Mouse (Mus musculus): Measurements from ENCODE around the gene Zfp526.
A peak's percentile ranks its signal among the peaks of the same experiment; 100 is the strongest.
"Not testable (repeated sequence)": the region's sequence is repeated elsewhere in the genome, so short reads cannot be mapped to it uniquely, and the experiment has no call there.

Zfp526 gene

GRCm38 (mm10) chr7:25243361-25243760 is 22.1 kb downstream of the Zfp526 start:
- no peak for DNase-seq

DNA sequence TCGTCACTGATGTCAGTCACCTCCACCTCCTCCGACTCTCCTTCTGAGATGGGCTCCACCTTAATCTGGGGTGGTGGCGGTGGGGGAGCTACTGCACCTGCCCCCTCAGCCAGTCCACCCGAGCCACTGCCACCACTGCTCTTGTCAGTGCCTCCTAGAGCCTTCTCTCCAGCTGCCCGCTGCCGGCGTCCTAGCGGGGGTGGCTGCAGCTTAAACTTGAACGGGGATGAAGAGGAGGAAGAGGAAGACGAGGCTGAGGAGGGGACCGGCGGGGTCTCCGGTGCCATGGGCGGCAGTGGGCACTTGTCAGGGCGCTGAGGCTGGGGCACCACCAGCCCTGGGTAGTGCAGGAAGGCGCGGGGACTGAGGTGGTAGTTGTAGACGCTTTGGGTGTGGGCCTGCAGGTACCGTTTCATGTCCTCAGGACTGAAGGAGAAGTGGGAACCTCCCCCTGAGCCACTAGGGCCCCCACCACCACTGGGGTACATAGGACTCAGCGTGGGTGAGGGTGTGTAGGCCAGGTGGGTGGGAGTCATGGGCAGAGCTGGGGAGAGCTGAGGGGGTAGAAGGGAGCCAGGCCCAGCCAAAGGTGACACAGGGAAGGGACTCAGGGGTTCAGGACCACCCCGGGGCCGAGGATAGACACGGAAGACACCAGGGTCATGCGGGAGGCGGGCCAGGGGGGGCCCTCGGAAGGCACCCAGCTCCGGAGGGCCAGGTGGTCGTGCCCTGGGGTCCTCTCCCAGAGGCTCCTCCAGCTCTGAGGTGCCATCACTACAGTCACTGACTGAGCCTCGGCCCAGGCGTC is 23.5 kb downstream of the Zfp526 start:
- no peak for DNase-seq

DNA sequence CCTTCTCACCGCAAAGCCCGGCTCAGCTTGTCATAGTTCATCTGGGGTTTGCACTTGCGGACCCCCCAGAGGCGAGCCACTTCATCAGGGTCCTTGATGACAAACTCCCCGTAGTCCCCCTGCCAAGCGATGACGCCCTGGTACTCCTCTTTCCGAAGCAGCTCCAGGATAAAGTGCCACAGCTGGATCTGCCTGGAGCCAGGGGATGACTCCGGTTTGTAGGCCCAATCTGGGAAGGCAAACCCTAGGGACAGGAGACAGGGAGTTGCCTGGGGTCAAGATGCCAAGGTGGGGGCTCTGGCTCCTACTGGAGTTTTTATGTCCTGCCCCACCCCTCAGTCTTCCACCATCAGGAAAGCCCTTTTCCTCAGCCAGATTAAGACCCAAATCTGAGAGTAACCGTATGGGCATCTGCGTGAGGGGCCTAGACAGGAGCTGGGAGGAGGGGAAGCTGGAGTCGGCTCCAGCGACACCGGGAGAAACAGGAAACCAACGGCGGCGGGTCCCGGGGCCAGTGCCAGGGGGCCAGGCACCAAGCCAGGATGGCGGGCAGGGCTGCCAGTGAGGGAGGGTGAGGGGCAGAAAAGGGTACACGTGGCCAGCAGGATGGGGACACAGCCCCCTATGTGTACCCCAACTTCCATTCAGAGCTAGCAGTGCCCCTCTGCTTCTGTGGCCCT is 25.0 kb downstream of the Zfp526 start:
- DNase-seq: no peak

DNA sequence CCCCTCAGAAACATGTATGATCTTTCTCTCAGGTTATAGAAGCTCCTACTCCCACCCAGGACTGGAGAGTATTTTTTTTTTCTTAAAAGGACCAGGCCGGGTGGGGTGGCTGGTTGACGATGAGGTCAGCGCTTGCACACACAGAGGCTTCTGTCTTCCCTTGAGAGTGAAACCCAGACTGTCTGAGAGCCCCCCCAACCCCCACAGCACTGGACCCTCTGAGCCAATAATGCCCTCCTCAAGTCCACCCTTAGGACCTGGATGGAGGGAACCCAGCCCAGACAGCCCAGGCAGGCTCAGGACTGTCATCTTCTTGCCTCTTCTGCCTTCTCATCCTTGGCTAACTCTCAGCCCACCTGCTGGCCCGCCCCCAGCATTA is 25.5 kb downstream of the Zfp526 start:
- DNase-seq: no peak

DNA sequence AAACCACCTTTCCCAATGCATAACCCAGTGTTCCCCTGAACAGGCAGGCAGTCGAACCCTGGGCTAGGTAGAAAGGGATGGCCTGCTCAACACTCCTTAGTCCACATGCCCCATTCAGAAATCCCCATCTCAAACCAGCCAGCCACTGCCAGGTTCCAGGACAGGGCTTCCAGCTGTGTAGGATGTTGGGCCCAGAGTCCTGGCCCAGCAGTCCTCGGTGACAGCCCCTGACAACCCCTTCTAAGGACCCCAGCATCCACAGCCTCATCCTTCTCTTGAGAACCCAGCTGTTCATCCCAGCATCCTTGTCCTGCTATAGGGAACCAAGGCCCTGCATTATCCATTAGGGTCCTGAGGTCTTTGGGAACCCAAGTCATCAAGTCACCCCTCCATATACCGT is 26.3 kb downstream of the Zfp526 start:
- DNase-seq: no peak

GRCm38 (mm10) chr7:25248018-25248647 is 26.9 kb downstream of the Zfp526 start:
- DNase-seq: peak; percentile 63

DNA sequence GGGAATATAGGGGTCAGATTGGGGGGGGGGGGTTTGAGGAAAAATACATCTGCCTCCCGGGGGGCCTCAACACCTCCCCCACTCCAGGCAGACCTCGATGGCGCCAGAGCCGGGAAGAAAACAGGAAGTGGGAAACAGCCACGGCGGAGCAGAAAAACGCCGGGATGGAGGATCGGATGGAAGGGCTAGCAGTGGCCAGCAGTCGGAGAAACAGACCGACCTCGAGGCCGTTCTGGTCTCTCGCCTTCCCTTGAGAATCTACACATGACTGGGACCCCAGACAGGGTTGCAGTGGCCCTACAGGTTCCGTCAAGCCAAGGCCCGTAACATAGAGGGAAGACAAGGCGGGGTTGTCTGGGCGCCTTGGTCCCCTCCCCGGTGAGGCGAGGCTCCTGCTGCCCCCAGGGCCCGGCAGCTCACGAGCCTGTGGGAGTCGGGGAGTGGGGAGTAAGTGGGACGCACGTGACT is 27.7 kb downstream of the Zfp526 start:
- peak; percentile 66 for DNase-seq

DNA sequence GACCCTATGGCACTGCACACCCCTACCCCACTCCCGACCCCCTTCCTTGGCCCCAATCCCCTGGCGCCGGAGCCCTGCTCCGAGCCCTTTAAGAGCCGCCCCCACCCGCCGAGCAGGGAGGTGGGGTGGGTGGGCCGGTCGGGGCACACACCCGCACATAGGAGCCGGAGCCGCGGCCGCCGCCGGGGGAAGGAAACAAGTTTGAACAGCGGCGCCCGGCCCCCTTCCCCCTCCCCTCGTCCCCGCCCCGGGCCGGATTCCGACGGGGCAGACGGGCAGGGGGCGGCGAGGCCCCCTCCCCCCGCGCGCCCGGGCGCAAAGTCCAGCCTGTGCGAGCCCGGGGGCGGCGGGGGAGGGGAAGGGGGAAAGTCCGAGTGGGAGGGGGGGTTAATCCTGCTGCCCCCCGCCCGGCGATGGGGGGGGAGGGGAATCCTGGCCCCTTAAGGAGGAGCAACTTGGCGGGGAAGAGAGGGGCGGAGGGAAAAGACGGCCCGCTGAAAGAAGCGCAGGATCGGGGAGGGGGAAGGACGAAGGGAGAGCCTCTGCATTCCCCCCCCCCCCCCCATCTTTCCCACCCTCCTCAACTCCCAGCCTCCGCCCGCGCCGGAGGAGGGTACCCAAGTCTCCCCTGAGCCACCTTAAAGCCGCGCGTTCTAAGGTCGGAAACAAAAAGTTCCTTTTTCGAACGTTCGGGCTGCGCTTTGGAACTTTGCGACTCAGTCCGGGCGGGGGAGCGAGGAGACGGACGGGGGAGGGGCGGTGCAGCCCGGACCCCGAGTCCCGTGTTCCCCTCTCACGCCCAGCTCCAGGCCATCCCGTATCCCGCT is 28.3 kb downstream of the Zfp526 start:
- DNase-seq: peak; percentile 93

DNA sequence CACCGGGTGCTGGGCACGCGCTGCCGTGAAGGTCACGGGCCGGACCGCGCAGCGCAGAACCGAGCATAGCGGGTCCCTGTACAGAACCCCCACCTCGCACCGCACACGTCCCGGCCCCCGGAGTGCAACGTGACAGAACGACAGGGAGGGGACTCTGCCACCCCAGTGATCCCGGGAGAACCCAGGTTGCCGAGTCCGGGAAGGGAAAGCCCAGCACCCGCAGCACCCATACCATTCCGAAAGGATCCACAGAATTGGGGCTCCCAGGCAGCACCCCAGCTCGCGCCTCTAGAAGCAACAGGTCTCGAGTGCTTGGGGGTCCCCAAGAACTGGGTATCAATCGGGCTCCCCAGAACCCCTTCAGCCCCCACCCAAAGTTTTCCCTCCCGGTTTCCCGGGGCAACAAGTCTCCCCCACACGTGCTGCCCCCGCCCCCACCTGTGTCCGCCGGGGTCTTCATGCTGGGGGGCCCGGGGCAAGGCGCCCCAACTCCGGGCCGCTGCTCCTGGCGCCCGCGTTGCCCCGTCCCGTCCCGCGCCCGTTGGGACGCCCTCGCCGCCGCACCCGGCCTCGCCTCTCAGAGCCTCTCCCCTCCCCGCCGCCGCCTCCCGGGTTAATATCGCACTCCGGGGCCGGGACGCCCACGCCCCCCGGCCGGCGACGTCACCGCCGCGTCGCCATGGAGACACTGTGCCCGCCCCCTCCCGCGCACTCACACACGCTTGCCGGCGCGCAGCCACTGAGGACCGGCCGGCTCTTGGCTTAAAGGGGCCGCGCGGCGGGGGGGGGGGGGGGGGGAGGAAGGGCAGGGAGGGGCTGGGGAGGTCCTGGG is 29.1 kb downstream of the Zfp526 start, which contains the start of gene Erf:
Gene Erf, minus strand, starts transcription at position 621 of the 832 bp plus-strand sequence.
- peak; percentile 95 for DNase-seq

GRCm38 (mm10) chr7:25251071-25251791 is 30.0 kb downstream of the Zfp526 start:
- DNase-seq: peak; percentile 81

- no peak for DNase-seq
Observed at GRCm38 (mm10) chr7:25251822-25252221, 30.6 kb downstream of the Zfp526 start.

DNA sequence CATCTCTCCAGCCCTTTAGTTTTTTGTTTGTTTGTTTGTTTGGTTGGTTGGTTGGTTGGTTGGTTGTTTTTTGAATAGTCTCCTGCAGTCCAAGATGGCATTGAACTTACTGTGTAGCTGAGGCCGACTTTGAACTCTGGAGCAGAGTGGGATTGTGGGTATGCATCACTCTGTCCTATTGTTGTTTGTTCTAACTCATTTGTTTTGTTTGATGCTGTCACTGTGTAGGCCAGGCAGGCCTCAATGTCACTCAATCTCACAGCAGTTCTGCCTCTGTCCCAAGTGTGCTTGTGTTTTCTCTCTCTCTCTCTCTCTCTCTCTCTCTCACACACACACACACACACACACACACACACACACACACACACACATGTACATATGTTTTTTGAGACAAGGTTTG is 40.7 kb downstream of the Zfp526 start:
- no peak for DNase-seq

DNA sequence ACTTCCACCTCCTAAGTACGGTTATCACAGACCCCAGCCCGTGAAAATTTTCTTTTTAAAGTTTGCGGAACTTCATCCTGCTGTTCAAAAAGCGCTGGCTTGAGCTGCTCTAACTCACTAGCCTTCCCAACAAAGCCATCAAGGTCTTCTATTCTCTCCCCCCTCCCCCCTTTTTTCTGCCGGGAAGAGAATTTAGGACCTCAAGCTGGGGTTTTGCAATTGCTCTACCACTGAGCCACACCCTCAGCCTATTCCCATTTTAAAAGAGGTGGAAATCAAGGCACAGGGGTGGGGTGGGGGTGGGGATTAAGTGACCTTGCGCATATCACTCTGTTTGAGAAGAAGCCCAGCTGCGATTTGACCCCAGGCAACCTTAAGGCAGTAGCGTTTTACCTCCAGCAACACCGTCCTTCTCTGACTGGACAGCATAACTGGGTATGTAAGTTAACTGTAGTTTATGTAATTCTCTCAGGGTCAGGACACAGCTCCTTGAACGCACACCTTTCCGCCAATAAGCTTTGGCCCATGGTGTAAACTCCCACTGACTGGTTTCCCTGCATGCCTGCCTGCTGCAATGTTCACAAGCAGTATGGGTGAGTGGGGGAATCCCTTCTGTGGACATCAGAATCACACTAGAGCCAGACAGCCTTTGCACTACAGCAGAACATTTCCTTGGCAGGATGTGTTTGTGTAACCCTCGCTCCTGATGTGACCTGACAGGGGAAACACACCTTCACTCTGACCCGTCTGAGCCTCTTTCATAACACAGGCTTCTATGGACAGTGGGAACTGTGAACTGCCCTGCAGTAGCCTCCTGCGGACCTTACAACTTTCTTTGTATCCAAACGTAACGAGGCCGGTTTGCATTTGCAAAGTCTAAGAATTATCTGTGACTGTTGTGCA is 43.0 kb downstream of the Zfp526 start:
- DNase-seq: no peak

DNA sequence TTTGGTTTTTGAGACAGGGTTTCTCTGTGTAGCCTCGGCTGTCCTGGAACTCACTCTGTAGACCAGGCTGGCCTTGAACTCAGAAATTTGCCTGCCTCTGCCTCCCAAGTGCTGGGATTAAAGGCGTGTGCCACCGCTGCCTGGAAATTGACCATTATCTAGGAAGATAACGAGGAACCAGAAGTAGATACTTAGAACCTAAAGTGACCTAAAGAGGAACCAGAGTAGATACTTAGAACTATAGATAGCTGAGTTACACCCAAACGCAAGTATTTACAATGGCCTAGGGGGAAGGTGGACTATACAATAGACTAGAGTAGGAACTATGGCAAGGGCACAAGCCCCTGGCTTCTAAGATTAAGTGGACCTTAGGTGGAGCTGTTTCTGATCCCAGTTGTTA is 44.5 kb downstream of the Zfp526 start:
- not testable (repeated sequence) for DNase-seq

DNA sequence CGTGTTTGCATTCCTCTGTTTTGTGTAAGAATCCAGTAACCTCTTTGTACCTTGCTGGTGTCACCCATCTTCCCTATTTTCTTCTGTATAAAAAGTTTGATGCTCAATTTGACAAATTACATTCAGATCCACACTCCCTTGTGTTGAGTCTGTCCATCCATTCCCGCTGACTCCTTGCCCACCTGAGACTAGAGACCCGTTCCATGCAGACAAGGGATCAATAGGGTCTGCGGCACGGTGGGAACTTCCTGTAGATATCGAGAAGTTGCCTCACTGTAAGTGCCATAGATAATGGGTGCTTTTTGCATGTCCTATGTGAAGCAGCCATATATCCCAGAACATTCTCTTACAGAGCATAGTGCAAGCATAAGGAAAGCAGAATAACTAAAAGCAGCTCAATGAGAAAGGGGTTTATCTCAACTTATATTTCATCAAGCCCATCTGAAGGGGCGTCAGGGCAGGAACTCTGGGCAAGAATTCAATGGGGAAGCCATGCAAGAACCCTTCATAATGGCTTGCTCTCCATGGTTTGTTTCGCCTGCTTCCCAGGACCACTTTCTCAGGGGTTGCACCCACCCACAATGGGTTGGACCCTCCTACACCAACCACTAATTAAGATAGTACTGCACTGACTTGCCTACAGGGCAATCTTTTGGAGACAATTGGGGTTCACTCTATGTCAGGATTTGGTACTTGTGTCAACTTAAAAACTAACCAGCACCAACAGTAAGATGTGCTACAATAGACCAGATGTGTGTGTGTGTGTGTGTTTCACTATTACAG is 45.1 kb downstream of the Zfp526 start:
- DNase-seq: no peak

- peak; percentile 100 for DNase-seq
Observed at GRCm38 (mm10) chr7:25267301-25267750, 46.1 kb downstream of the Zfp526 start, which contains the start of gene Cic. Gene Cic (plus strand): TSS chr7:25267704.

DNA sequence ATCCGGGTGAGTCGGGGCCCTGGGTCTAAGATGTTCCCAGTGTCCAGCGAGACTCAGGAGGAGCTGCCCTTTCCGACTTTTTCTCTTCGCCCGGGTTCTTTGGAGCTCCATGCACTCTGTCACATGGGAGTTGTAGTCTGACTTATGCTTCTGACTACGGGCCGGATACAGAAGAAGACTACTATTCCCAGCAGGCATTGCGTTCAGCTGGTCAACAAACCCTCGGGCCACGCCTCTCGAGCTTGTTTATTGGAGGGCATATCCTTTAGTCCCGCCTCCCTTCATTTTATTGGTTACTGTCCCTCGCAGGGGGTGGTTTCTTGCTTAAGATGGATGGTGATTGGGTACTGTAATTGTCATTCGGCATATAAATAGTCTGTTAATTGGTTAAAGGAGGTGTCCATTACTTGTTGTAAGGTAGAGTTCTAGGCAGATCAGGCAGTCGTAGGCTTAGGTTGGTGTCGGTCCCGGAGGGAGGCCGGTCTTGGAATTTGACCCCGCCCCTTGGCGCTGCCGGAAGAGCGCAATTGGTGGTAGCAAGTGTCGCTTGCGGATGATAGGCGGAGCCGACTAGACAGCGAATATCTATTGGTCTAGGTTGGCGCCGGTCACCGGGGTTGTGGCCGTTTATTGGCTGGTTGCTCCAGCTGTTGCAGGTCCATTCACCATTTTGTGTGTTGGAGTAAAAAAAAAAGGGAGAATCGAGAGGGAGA is 46.7 kb downstream of the Zfp526 start:
- DNase-seq: peak; percentile 100

- DNase-seq: no peak
Observed at GRCm38 (mm10) chr7:25268588-25268987, 47.4 kb downstream of the Zfp526 start.

Data from embryo, embryonic 11 days (tissue).